Mouse (Mus musculus) neural tube, postnatal 0 days (tissue): ENCODE results near the gene Gm20865. TPM values are rescaled to one million over a fixed set of nuclear protein-coding genes. Genes with fewer than 3 reads are reported as not detected.

ENCODE experiments used
- polyA plus RNA-seq: library from polyadenylated mRNA; unstranded; fragments of >200 nt; fragmentation: Nextera tagmentation; extraction: Ambion mirVana; gene quantifications from 2 replicates; pipeline ENCODE4 v1.2.1, GENCODE M21; 2015

The Gm20865 gene
- polyA plus RNA-seq = not detected in 2 replicates

GRCm38 (mm10) chrY:21241275-21241674 is at the start of gene Gm20865:
TSS of gene Gm20865 (plus strand) at chrY:21241575.

Other genes with a start within 250 kb of the Gm20865 start
- not detected in 2 replicates for gene Gm29866, start 247.9 kb upstream of the Gm20865 start, polyA plus RNA-seq
- gene Gm20909, start 77.0 kb upstream of the Gm20865 start, polyA plus RNA-seq = not detected in 2 replicates